Mouse (Mus musculus) gonadal fat pad, adult 2 months (tissue): ENCODE data around the gene Rgs6. TPM values are rescaled to one million over a fixed set of nuclear protein-coding genes. Genes with fewer than 3 reads are reported as not detected.

Source experiments
- DNase-seq: peaks from one replicate; pipeline ENCODE4 v3.0.0-alpha.2; 2012; ENCODE audit warnings: low read depth
- polyA plus RNA-seq: library from polyadenylated mRNA; depleted of rRNA; stranded (reverse); fragments of >200 nt; gene quantifications from 2 replicates; pipeline ENCODE4 v1.2.3, GENCODE M21; 2012

The Rgs6 gene
- polyA plus RNA-seq, 1 experiment: 1.1 TPM

DNA sequence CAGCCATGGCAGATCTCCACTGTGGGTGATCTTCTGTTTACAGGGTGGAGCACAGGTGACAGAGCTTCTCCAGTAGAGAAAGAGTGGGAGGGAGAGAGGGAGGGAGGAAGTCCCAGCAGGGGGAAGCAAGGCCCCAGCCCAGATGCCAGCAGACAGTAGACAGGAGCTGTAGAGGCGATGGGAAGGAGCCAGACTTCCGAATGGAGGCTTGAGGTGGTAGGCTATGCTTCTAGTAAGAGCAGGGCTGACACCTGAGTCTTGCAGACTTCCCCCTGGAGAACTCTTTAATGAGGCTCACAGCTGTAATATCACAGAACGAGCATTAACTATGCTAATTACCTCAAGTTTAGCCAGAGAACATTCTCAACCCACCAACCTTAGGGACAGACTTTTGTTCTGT lies 613.6 kb downstream of the Rgs6 start:
- DNase-seq: no peak

DNA sequence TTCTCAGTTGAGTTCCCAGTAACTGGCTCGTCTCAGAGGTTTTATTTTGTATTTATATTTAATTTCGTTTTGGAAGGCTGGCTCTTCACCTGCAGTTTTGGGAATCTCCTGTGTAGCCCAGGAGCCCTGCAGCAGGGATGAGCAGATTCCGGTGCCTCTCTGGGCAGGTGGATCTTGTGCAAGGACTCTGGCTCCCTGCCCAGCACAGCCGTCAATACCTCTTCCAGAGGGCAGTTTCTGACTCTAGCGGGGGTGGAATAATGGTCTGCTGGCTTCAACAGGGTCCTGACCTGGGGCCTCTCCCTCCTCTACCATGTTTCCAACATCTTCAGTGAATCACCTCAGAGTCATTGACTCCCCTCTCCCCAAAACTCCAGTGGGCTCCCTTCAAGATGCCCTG lies 616.3 kb downstream of the Rgs6 start:
- no peak for DNase-seq

DNA sequence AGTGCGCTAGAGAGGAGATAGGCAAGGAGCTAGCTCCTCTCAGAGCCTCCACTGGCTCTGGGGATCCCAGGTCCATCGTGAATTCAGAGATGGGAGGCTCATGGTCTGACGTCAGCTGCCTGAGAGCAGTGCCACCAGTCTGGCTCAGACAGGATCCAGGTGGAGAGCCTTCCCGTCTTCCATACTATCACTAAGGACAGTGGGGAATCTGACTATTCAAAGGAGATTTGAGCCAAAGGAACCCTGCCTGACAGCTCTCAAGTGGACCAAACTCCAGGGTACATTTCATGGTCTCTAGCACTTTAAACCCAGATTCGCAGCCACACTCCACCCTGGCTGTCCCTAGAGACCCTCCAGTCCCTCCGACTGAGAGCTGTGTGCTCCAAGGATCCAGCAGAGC lies 618.8 kb downstream of the Rgs6 start:
- DNase-seq: no peak

DNA sequence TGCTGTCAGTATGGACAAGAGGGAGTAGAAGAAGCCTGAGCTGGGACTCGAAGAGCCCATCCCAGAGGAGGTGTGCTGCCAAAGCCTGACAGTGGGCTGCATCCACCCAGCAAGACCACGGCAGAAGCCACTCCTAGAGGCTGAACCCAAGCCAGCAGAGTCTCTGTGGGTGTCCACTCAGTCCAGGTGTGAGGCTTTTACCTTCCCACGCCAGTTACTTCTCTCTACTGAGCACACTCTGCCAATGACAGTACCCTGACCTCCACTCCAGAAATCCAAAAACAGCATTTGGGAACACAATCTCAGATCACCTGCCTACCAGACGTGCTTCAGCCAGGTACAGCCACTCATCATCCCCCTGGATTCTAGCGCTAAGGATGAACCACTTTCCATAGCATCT lies 619.4 kb downstream of the Rgs6 start:
- no peak for DNase-seq

DNA sequence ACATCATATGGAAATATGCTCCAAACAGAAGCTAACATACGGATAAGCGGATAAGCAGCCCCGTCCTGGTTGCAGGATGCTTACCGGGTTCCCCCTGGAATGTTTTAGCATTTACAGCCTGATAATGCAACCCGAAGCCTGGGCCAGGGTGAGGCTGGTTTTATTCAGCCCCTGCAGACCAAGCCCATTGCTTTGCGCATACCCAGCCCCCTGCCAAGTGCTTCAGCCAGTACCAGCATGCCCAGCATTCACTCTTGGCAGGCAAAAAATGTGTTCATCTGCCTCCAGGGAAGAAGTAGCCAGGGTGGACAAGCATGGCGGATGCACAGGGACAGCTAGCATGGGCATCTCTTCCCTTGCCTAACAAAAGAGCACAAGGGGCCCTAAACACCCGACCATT lies 619.9 kb downstream of the Rgs6 start:
- DNase-seq: no peak

DNA sequence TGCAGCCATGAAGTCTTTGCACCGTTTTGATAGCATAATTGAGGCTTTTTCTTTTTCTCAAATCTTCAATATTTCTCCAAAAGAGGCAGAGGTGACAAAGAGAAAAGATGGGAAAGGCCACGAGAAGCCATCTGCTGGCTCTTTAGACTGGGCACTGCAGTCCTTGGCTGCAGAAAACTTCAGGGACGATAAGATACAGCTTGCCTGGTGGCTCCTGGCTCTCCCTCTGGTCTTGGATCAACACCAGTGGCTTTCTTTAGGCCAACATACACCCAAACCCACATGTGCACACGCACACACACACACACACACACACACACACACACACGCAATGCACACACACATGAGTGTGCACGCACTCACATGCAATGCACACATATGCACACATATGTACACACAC lies 620.7 kb downstream of the Rgs6 start:
- no peak for DNase-seq

DNA sequence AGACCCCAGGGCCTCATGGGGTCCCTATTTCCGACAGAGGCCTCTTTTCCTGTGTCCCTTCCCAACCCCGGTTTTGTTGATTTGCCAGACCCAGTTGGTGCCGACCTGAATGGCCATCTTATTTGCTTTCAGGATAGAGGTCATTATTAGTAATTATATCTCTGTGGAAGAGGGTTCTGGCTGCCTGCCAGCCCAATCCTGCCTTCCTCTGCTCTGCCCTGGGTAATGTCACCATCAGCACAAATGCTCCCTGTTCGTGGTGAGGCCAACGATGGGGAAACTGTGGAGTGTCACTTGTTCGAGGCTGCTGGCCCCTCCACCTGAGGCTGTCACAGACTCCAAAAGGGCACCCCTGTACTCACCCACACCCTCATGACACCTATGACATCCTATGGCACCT lies 621.4 kb downstream of the Rgs6 start:
- DNase-seq: no peak

DNA sequence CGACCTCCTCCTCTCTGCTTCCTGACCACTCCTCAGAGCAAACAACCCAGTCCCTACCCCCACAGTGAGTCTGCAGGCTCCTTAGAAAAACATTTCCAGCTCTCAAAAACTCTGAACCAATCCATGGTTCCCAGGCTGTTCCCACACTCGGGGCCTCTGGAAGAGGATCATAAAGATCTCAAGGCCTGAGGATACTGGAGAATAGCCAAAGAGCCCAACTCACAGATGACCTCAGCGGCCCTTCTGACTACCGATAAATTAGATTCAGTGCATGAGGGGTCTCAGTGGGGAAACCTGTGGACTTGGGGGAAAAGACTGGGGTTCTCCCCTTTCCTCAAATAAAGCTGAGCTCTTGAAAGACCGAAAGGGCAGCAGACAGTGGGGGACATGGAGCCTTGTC lies 622.2 kb downstream of the Rgs6 start:
- no peak for DNase-seq

DNA sequence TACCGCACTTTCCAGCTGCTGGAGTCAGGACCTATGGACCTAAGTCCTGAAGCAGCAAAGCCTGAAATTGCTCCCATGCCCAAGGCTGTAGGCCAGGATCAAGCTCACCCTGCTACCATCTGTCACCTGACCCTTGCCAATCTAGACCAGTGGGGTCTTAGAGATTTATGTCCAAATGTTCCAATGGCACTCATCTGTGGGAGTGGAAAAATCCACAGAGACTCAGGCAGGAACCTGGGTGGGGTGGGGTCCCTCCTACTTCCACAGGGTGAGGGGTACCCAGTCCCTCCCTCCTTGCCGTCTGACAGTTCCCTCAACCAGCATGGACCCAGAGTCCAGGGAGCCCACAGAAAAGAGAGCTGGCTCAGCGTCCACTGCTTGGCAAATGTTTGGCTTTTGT lies 622.6 kb downstream of the Rgs6 start:
- no peak for DNase-seq

DNA sequence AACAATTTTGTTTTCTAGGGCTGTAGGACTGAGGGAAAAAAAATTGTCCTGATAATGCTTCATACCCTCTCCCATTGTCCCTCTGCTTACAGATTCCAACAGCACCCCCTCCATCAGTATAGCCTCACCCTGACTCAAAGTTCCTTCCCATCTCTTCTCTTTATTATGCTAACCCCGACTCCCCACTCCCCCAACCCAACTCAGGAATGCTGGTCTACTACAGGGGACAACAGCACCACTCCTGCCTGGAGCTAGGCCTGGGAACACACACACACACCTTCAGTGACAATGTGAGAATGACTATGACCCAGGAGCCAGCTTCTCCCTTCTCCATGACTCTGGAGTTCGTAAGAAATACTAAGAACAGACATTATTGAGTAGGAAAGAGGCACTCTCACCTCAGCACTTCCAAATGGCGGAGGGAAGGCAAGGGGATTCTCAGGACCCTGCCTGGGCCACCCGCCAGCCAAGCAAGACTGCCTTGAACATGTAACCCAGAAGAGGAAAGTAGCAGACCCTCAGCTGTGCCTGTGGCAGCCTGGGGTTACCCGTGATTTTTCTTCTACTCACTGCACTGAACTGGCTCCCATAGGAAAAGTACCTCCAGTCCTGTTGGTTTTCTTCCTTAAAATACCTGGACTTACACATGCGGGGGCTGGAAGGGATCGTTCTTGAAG lies 623.2 kb downstream of the Rgs6 start:
- DNase-seq: no peak
